Mouse (Mus musculus) embryonic facial prominence, embryonic 10.5 days (tissue): ENCODE measurements at regions not wholly inside any gene's neighbourhood (a gene's known extent, or its start where the extent isn't known, plus 50 kb on each side); places are given as distances from the start of the nearest gene placed in this dataset.

Experiments
- DNase-seq: peaks from one replicate; pipeline ENCODE4 v3.0.0-alpha.2; 2017; ENCODE audit warnings: low spot score
- H3K27ac ChIP-seq: fragments of 300-500 bp; sonication (generic); replicated peaks from 2 replicates; pipeline ENCODE4 v1.5.1; 2016; ENCODE audit warnings: mild to moderate bottlenecking
- H3K27me3 ChIP-seq: fragments of 300-500 bp; sonication (generic); replicated peaks from 2 replicates; pipeline ENCODE4 v1.6.1; 2016; ENCODE audit warnings: low read depth, mild to moderate bottlenecking; ENCODE audit not compliant: poor library complexity, severe bottlenecking
- H3K36me3 ChIP-seq: fragments of 300-500 bp; sonication (generic); replicated peaks from 2 replicates; pipeline ENCODE4 v1.6.1; 2016; ENCODE audit warnings: mild to moderate bottlenecking, moderate library complexity
- H3K4me1 ChIP-seq: fragments of 300-500 bp; sonication (generic); 2 replicates; pipeline ENCODE4 v1.6.1; 2016
- H3K4me3 ChIP-seq: fragments of 300-500 bp; sonication (generic); 2 replicates; pipeline ENCODE4 v1.5.1; 2016; ENCODE audit warnings: mild to moderate bottlenecking, moderate library complexity
- H3K9me3 ChIP-seq: fragments of 300-500 bp; sonication (generic); 2 replicates; pipeline ENCODE4 v1.6.1; 2016; ENCODE audit warnings: mild to moderate bottlenecking
- WGBS: fragments of 180-500 bp; shearing (Covaris S2); methylation state at CpG from one replicate; pipeline ENCODE4 v1.1.7; 2016; 5-methylcytosine and 5-hydroxymethylcytosine counted together

- H3K27ac ChIP-seq = no peak overlapping the region
- H3K36me3 ChIP-seq = no peaks in the 10 kb centered on the region
- no peaks in the 10 kb centered on the region for H3K9me3 ChIP-seq
- H3K27me3 ChIP-seq = no peaks in the 10 kb centered on the region
- no peaks in the 10 kb centered on the region for H3K4me1 ChIP-seq
- DNase-seq = no peak
- H3K4me3 ChIP-seq = no peak overlapping the region
- WGBS = 90% methylated on average over 1 of the region's 1 CpGs
Observed at GRCm38 (mm10) chr12:15261604-15262003, 555.1 kb downstream of the Trib2 start.

- WGBS = 73% methylated on average over 2 of the region's 2 CpGs
- Histone ChIP-seq H3K36me3 (no peaks in the 10 kb centered on the region), H3K4me1 (no peaks in the 10 kb centered on the region), H3K27me3 (no peaks in the 10 kb centered on the region), H3K27ac (no peak overlapping the region), H3K9me3 (no peaks in the 10 kb centered on the region), H3K4me3 (no peak overlapping the region)
- DNase-seq = no peak
Observed at GRCm38 (mm10) chr12:15260907-15261415, 555.8 kb downstream of the Trib2 start.

- 82% methylated on average over 4 of the region's 4 CpGs for WGBS
- H3K27me3 ChIP-seq = no peaks in the 10 kb centered on the region
Observed at GRCm38 (mm10) chr12:15244966-15245365, 571.8 kb downstream of the Trib2 start.

GRCm38 (mm10) chr12:15222497-15223170, 594.1 kb downstream of the Trib2 start:
- H3K27ac ChIP-seq = no peak overlapping the region
- no peaks in the 10 kb centered on the region for H3K4me1 ChIP-seq
- no peaks in the 10 kb centered on the region for H3K9me3 ChIP-seq
- no peak overlapping the region for H3K4me3 ChIP-seq
- no peaks in the 10 kb centered on the region for H3K36me3 ChIP-seq
- 93% methylated on average over 5 of the region's 5 CpGs for WGBS
- H3K27me3 ChIP-seq = no peaks in the 10 kb centered on the region
- DNase-seq = no peak

More at GRCm38 (mm10) chr12:15244966-15245365, 571.8 kb downstream of the Trib2 start:
- Histone ChIP-seq H3K9me3 (no peaks in the 10 kb centered on the region), H3K36me3 (no peaks in the 10 kb centered on the region), H3K4me3 (no peak overlapping the region), H3K4me1 (no peaks in the 10 kb centered on the region), H3K27ac (no peak overlapping the region)
- DNase-seq = no peak

GRCm38 (mm10) chr12:15218504-15218903, 598.2 kb downstream of the Trib2 start:
- Histone ChIP-seq H3K9me3 (no peaks in the 10 kb centered on the region), H3K4me1 (no peaks in the 10 kb centered on the region), H3K27ac (no peak overlapping the region), H3K4me3 (no peak overlapping the region), H3K36me3 (no peaks in the 10 kb centered on the region), H3K27me3 (no peaks in the 10 kb centered on the region)
- no peak for DNase-seq
- 77% methylated on average over 8 of the region's 8 CpGs for WGBS

- H3K27me3 ChIP-seq = no peaks in the 10 kb centered on the region
- no peaks in the 10 kb centered on the region for H3K9me3 ChIP-seq
- H3K4me3 ChIP-seq = no peak overlapping the region
- H3K4me1 ChIP-seq = no peaks in the 10 kb centered on the region
- no peaks in the 10 kb centered on the region for H3K36me3 ChIP-seq
- no peak for DNase-seq
- H3K27ac ChIP-seq = no peak overlapping the region
- 79% methylated on average over 3 of the region's 3 CpGs for WGBS
Observed at GRCm38 (mm10) chr12:15216180-15216579, 600.5 kb downstream of the Trib2 start.

- 67% methylated on average over 6 of the region's 6 CpGs for WGBS
- H3K4me1 ChIP-seq = no peaks in the 10 kb centered on the region
- no peak for DNase-seq
Observed at GRCm38 (mm10) chr12:15174411-15175041, 642.2 kb downstream of the Trib2 start.

GRCm38 (mm10) chr12:15162605-15163004, 654.1 kb downstream of the Trib2 start:
- Histone ChIP-seq H3K4me1 (no peaks in the 10 kb centered on the region), H3K27ac (no peak overlapping the region), H3K9me3 (no peaks in the 10 kb centered on the region), H3K4me3 (no peak overlapping the region), H3K27me3 (no peaks in the 10 kb centered on the region), H3K36me3 (no peaks in the 10 kb centered on the region)
- DNase-seq = no peak
- 84% methylated on average over 5 of the region's 5 CpGs for WGBS

More at GRCm38 (mm10) chr12:15174411-15175041, 642.2 kb downstream of the Trib2 start:
- H3K36me3 ChIP-seq = no peaks in the 10 kb centered on the region
- H3K9me3 ChIP-seq = no peaks in the 10 kb centered on the region
- H3K4me3 ChIP-seq = no peak overlapping the region
- H3K27ac ChIP-seq = no peak overlapping the region
- H3K27me3 ChIP-seq = no peaks in the 10 kb centered on the region

- no peaks in the 10 kb centered on the region for H3K36me3 ChIP-seq
- DNase-seq = no peak
- 86% methylated on average over 3 of the region's 3 CpGs for WGBS
- H3K4me3 ChIP-seq = no peak overlapping the region
- no peak overlapping the region for H3K27ac ChIP-seq
- no peaks in the 10 kb centered on the region for H3K27me3 ChIP-seq
- no peaks in the 10 kb centered on the region for H3K9me3 ChIP-seq
- no peaks in the 10 kb centered on the region for H3K4me1 ChIP-seq
Observed at GRCm38 (mm10) chr12:15161864-15162263, 654.9 kb downstream of the Trib2 start.

- DNase-seq = no peak
- Histone ChIP-seq H3K4me1 (no peaks in the 10 kb centered on the region), H3K27ac (no peak overlapping the region), H3K4me3 (no peak overlapping the region), H3K27me3 (no peaks in the 10 kb centered on the region), H3K9me3 (no peaks in the 10 kb centered on the region), H3K36me3 (no peaks in the 10 kb centered on the region)
- 88% methylated on average over 2 of the region's 2 CpGs for WGBS
Observed at GRCm38 (mm10) chr12:15160478-15160998, 656.2 kb downstream of the Trib2 start.

- H3K4me1 ChIP-seq = no peaks in the 10 kb centered on the region
- WGBS = 87% methylated on average over 2 of the region's 2 CpGs
- no peak overlapping the region for H3K27ac ChIP-seq
- H3K9me3 ChIP-seq = no peaks in the 10 kb centered on the region
- no peaks in the 10 kb centered on the region for H3K27me3 ChIP-seq
- DNase-seq = no peak
- H3K4me3 ChIP-seq = no peak overlapping the region
- no peaks in the 10 kb centered on the region for H3K36me3 ChIP-seq
Observed at GRCm38 (mm10) chr12:15146398-15146797, 670.3 kb downstream of the Trib2 start.

GRCm38 (mm10) chr12:15137039-15137438, 679.7 kb downstream of the Trib2 start:
- H3K27me3 ChIP-seq = no peaks in the 10 kb centered on the region
- WGBS = 84% methylated on average over 5 of the region's 5 CpGs
- no peak overlapping the region for H3K27ac ChIP-seq
- H3K9me3 ChIP-seq = no peaks in the 10 kb centered on the region
- no peak for DNase-seq
- no peaks in the 10 kb centered on the region for H3K4me1 ChIP-seq
- no peak overlapping the region for H3K4me3 ChIP-seq
- no peaks in the 10 kb centered on the region for H3K36me3 ChIP-seq

GRCm38 (mm10) chr12:15124179-15124578, 692.5 kb downstream of the Trib2 start:
- H3K36me3 ChIP-seq = no peaks in the 10 kb centered on the region
- no peak overlapping the region for H3K27ac ChIP-seq
- 80% methylated on average over 3 of the region's 3 CpGs for WGBS
- no peak overlapping the region for H3K4me3 ChIP-seq
- H3K27me3 ChIP-seq = no peaks in the 10 kb centered on the region
- no peaks in the 10 kb centered on the region for H3K4me1 ChIP-seq
- H3K9me3 ChIP-seq = no peaks in the 10 kb centered on the region
- no peak for DNase-seq
